Mouse (Mus musculus): ENCODE measurements around the gene Rnf7. TPM values are rescaled to one million over a fixed set of nuclear protein-coding genes. Genes with fewer than 3 reads are reported as not detected.

Rnf7 gene
- polyA plus RNA-seq, 1 experiment from 2014 or later: 239 TPM

GRCm38 (mm10) chr9:96469556-96470265 lies 8.8 kb downstream of the Rnf7 start:
- WGBS: 76% methylated on average over 8 of the region's 8 CpGs
- Histone ChIP-seq H3K27ac (no peak overlapping the region), H3K36me3 (peaks cover 46% of the 10 kb centered on the region), H3K9me3 (no peaks in the 10 kb centered on the region), H3K9ac (replicated peaks) (no peak overlapping the region), H3K4me1 (replicated peaks) (no peaks in the 10 kb centered on the region), H3K4me3 (replicated peaks) (no peak overlapping the region), H3K27me3 (no peaks in the 10 kb centered on the region), H3K4me2 (replicated peaks) (no peak overlapping the region)
- no peak for ATAC-seq

GRCm38 (mm10) chr9:96463708-96464107 lies 14.8 kb downstream of the Rnf7 start:
- H3K4me3 ChIP-seq (replicated peaks): no peak overlapping the region
- no peak for ATAC-seq

GRCm38 (mm10) chr9:96461607-96462006 lies 16.9 kb downstream of the Rnf7 start:
- Histone ChIP-seq H3K4me3 (replicated peaks) (no peak overlapping the region), H3K9ac (replicated peaks) (no peak overlapping the region), H3K9me3 (peaks cover 3% of the 10 kb centered on the region; the same call in 1 of the 2 replicates), H3K27ac (no peak overlapping the region), H3K36me3 (0 out of 2 replicates have a peak, but pooled peaks cover 4% of the 10 kb centered on the region), H3K4me1 (replicated peaks) (peaks cover 3% of the 10 kb centered on the region; the same call in 1 of the 2 replicates), H3K27me3 (no peaks in the 10 kb centered on the region), H3K4me2 (replicated peaks) (no peak overlapping the region)
- 18% methylated on average over 1 of the region's 1 CpGs for whole genome bisulfite sequencing
- ATAC-seq: no peak

More at GRCm38 (mm10) chr9:96463708-96464107, 14.8 kb downstream of the Rnf7 start:
- no peak overlapping the region for H3K27ac ChIP-seq
- peaks cover 3% of the 10 kb centered on the region; the same call in 1 of the 2 replicates for H3K4me1 ChIP-seq (replicated peaks)
- WGBS: 70% methylated on average over 10 of the region's 10 CpGs
- H3K4me2 ChIP-seq (replicated peaks): no peak overlapping the region
- no peak overlapping the region for H3K9ac ChIP-seq (replicated peaks)
- H3K36me3 ChIP-seq: peaks cover 22% of the 10 kb centered on the region
- H3K27me3 ChIP-seq: no peaks in the 10 kb centered on the region
- peaks cover 3% of the 10 kb centered on the region; the same call in 1 of the 2 replicates for H3K9me3 ChIP-seq

DNA sequence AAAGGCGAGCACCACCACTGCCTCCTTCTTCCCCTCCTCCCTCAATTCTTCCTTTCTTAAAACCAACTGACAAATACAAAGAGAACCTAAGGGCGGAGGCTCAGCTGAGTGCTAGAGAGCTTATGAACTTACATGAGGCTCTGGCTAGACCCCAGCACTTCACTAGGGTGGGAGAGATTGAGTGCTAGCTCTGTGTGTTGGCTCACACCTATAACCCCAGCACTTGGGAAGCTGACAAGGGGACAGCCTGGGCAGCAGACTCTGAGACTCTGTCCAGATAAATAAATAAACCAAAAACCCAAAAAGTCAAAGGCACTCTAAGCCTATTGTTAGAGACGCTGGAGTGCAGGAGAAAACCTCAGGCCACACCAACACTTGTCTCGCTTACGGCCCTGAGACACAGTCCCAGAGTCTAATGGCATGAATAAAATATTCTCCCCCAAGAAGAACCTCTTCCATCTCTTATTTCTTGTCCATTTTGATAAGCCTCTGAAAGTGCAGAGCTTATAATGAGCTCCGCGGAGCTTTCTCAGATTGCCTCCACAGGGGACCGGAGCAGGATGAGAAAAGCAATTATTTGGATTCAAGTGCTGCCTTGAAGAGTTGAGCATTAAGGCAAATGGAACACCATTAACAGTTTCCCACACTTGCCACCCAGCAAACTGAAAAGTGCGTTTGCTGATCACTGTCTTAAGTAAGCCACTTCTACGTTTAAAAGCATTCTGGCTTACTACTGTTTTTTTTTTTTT lies 18.2 kb downstream of the Rnf7 start:
- Histone ChIP-seq H3K4me3 (replicated peaks) (no peak overlapping the region), H3K9ac (replicated peaks) (no peak overlapping the region), H3K4me1 (replicated peaks) (peaks cover 3% of the 10 kb centered on the region; the same call in 1 of the 2 replicates), H3K27ac (peak overlapping the region; percentile 62), H3K4me2 (replicated peaks) (no peak overlapping the region), H3K9me3 (peaks cover 3% of the 10 kb centered on the region; the same call in 1 of the 2 replicates), H3K27me3 (no peaks in the 10 kb centered on the region), H3K36me3 (0 out of 2 replicates have a peak, but pooled peaks cover 4% of the 10 kb centered on the region)
- WGBS: 49% methylated on average over 10 of the region's 10 CpGs
- peak; percentile 46 for ATAC-seq

- 44% methylated on average over 8 of the region's 8 CpGs for WGBS
- ATAC-seq: peak; percentile 44; the same call in 1 of the 2 replicates
- Histone ChIP-seq H3K9ac (replicated peaks) (no peak overlapping the region), H3K4me1 (replicated peaks) (peaks cover 6% of the 10 kb centered on the region; the same call in 1 of the 2 replicates), H3K36me3 (no peaks in the 10 kb centered on the region), H3K4me2 (replicated peaks) (no peak overlapping the region), H3K27ac (peak overlapping the region; percentile 44), H3K27me3 (no peaks in the 10 kb centered on the region), H3K9me3 (no peaks in the 10 kb centered on the region), H3K4me3 (replicated peaks) (no peak overlapping the region)
Measured at GRCm38 (mm10) chr9:96455618-96456017, 22.9 kb downstream of the Rnf7 start.

- Histone ChIP-seq H3K9ac (replicated peaks) (no peak overlapping the region), H3K9me3 (no peaks in the 10 kb centered on the region), H3K27ac (no peak overlapping the region), H3K36me3 (no peaks in the 10 kb centered on the region), H3K4me3 (replicated peaks) (no peak overlapping the region), H3K4me2 (replicated peaks) (no peak overlapping the region), H3K4me1 (replicated peaks) (0 out of 2 replicates have a peak, but pooled peaks cover 3% of the 10 kb centered on the region), H3K27me3 (no peaks in the 10 kb centered on the region)
- 87% methylated on average over 4 of the region's 4 CpGs for WGBS
- ATAC-seq: no peak
Measured at GRCm38 (mm10) chr9:96452956-96453355, 25.5 kb downstream of the Rnf7 start.

DNA sequence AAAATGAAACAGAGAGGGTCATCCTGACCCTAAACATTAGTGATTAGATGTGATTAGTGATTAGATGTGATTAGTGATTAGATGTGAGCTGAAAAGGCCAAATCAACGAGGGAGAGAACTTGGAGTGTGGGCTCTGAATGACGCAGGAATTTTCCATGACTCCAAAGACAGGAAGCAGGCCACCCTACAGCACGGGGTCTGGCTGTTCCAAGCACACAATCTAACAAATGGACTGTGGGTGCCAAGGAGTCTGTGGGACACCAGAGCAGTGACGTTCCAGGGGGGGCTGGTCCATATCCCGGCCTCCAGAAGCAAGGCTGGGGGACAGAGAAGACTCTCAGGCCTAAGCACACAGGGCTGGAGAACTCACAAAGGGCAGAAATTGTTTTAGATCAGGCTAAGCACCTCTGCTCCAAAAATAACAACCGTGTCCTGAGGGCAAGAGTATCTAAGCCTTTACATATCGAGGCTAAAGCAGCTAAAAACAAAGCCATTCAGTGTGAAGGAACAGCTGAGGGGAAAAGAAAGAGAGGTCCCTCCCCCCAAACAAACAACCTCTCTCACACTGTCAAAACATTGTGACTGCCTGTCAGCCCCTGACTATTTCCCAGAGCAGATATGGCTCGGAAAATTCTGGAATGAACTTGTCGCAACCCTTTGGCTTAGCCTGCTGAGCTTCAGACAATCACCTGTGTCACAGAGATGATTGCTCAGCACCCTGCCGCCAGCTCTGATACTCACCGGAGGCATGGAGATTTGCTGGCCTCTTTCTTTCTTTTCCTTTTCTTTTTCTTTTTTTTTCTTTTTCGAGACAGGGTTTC lies 27.4 kb downstream of the Rnf7 start:
- Histone ChIP-seq H3K36me3 (no peaks in the 10 kb centered on the region), H3K4me2 (replicated peaks) (no peak overlapping the region), H3K9ac (replicated peaks) (no peak overlapping the region), H3K4me1 (replicated peaks) (0 out of 2 replicates have a peak, but pooled peaks cover 3% of the 10 kb centered on the region), H3K27ac (no peak overlapping the region), H3K4me3 (replicated peaks) (no peak overlapping the region), H3K9me3 (no peaks in the 10 kb centered on the region), H3K27me3 (no peaks in the 10 kb centered on the region)
- no peak for ATAC-seq
- 69% methylated on average over 12 of the region's 12 CpGs for WGBS

DNA sequence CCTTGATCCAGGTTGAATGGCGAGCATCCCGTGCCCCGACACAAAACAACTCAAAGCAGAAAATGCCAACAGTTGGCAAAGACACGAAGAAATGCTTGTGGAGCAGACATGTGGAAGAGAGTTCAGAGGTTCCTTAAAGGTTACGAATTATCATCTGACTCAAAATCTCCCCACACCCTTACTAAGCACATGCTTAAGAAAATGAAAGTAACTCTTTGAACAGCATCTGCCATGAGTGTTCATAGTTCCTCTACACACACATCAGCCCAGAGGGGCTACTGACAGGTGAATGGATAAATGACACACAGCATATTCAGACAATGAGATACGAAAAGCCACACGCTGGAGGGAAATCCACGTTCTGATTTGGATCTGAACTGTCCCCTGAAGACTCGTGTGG lies 29.0 kb downstream of the Rnf7 start:
- no peak overlapping the region for H3K27ac ChIP-seq
- no peaks in the 10 kb centered on the region for H3K36me3 ChIP-seq
- no peak overlapping the region for H3K4me3 ChIP-seq (replicated peaks)
- no peaks in the 10 kb centered on the region for H3K27me3 ChIP-seq
- H3K4me1 ChIP-seq (replicated peaks): 0 out of 2 replicates have a peak, but pooled peaks cover 3% of the 10 kb centered on the region
- no peaks in the 10 kb centered on the region for H3K9me3 ChIP-seq
- no peak overlapping the region for H3K9ac ChIP-seq (replicated peaks)
- 89% methylated on average over 9 of the region's 9 CpGs for WGBS
- no peak overlapping the region for H3K4me2 ChIP-seq (replicated peaks)
- ATAC-seq: no peak

- no peaks in the 10 kb centered on the region for H3K9me3 ChIP-seq
- H3K4me2 ChIP-seq (replicated peaks): no peak overlapping the region
- H3K36me3 ChIP-seq: no peaks in the 10 kb centered on the region
- no peak overlapping the region for H3K27ac ChIP-seq
- ATAC-seq: no peak
- H3K9ac ChIP-seq (replicated peaks): no peak overlapping the region
- H3K4me3 ChIP-seq (replicated peaks): no peak overlapping the region
- H3K27me3 ChIP-seq: 0 out of 2 replicates have a peak, but pooled peaks cover 12% of the 10 kb centered on the region
- 84% methylated on average over 4 of the region's 4 CpGs for WGBS
- H3K4me1 ChIP-seq (replicated peaks): peaks cover 6% of the 10 kb centered on the region; the same call in 1 of the 2 replicates
Measured at GRCm38 (mm10) chr9:96445351-96445750, 33.1 kb downstream of the Rnf7 start.

GRCm38 (mm10) chr9:96442081-96442480 lies 36.4 kb downstream of the Rnf7 start:
- H3K27me3 ChIP-seq: peaks cover 22% of the 10 kb centered on the region
- 4% methylated on average over 10 of the region's 10 CpGs for WGBS
- no peak overlapping the region for H3K4me3 ChIP-seq (replicated peaks)
- no peaks in the 10 kb centered on the region for H3K9me3 ChIP-seq
- H3K9ac ChIP-seq (replicated peaks): no peak overlapping the region
- ATAC-seq: no peak
- H3K27ac ChIP-seq: no peak overlapping the region
- H3K4me1 ChIP-seq (replicated peaks): peaks cover 23% of the 10 kb centered on the region
- H3K4me2 ChIP-seq (replicated peaks): peak overlapping the region; percentile 31
- no peaks in the 10 kb centered on the region for H3K36me3 ChIP-seq

- Histone ChIP-seq H3K4me3 (replicated peaks) (peak overlapping the region; percentile 43), H3K4me1 (replicated peaks) (peaks cover 30% of the 10 kb centered on the region), H3K4me2 (replicated peaks) (peak overlapping the region; percentile 79), H3K9ac (replicated peaks) (peak overlapping the region; percentile 70), H3K36me3 (no peaks in the 10 kb centered on the region), H3K27ac (peak overlapping the region; percentile 74), H3K27me3 (peaks cover 19% of the 10 kb centered on the region), H3K9me3 (no peaks in the 10 kb centered on the region)
- WGBS: 3% methylated on average over 8 of the region's 8 CpGs
- peak; percentile 35 for ATAC-seq
Measured at GRCm38 (mm10) chr9:96438334-96438871, 40.1 kb downstream of the Rnf7 start.

Measured in midbrain, embryonic 13.5 days (tissue).